Mouse (Mus musculus) erythroblast, embryonic 14.5 days (primary cell): Measurements from ENCODE around the gene AK157302.

ENCODE experiments used
- GATA1 ChIP-seq: IDR thresholded peaks from 2 replicates; pipeline ENCODE4 v1.6.1; 2012; ENCODE audit warnings: low read length, inconsistent platforms, mixed read lengths
- TAL1 ChIP-seq: IDR thresholded peaks from 3 replicates; pipeline ENCODE4 v1.6.1; 2012; ENCODE audit warnings: low read length, inconsistent platforms, mixed read lengths

DNA sequence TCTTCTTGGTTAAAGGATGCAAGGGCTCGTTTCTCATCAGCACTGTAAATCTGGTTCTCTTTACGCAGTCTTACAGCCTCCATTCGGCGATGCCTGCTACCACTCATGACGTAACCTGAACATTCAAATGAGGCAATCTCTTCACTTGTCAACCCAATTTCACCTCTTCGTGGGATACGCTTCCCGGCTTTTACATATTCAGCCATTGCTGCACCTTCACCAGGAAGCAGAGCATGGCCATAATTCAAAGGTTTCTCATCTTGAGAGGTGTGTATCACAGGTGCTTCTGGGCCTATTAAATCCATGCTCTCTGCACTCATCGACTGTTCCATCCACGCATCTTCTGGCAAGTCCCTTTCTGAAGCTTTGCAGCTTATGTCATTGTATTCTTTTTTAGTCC, 27.7 kb upstream of the AK157302 start:
- TF ChIP-seq TAL1 (no peak), GATA1 (no peak)
